Mouse (Mus musculus) liver, postnatal 0 days (tissue): ENCODE measurements around the gene Pwwp2a.

ENCODE experiments used
- CTCF ChIP-seq: sonication (generic); IDR thresholded peaks from 2 replicates; pipeline ENCODE4 v1.5.1; 2016; ENCODE audit warnings: antibody characterized with exemption, low read depth
- EP300 ChIP-seq: IDR thresholded peaks from 2 replicates; pipeline ENCODE4 v1.6.1; 2016; ENCODE audit warnings: antibody characterized with exemption, low read depth, mild to moderate bottlenecking

GRCm38 (mm10) chr11:43656464-43656863 lies 25.3 kb upstream of the Pwwp2a start:
- TF ChIP-seq CTCF (no peak), EP300 (no peak)
